Mouse (Mus musculus) limb, embryonic 11.5 days (tissue): ENCODE measurements around the gene Doc2a. TPM values are rescaled to one million over a fixed set of nuclear protein-coding genes. Genes with fewer than 3 reads are reported as not detected.
"Not testable (repeated sequence)": the region's sequence is repeated elsewhere in the genome, so short reads cannot be mapped to it uniquely, and the experiment has no call there.

Experiments
- ATAC-seq: fragments of 200-750 bp; cut with Nextera tagmentation; 2 replicates; pipeline ENCODE4 v1.8.0; 2017; ENCODE audit warnings: low read depth; ENCODE audit not compliant: insufficient number of reproducible peaks, low FRiP score, low TSS enrichment
- DNase-seq: peaks from one replicate; pipeline ENCODE4 v3.0.0-alpha.2; 2015; ENCODE audit warnings: low spot score
- H3K27ac ChIP-seq: fragments of 300-500 bp; sonication (generic); replicated peaks from 2 replicates; pipeline ENCODE4 v1.5.1; 2014; ENCODE audit warnings: low read depth, mild to moderate bottlenecking, low read length
- H3K27me3 ChIP-seq: fragments of 300-500 bp; sonication (generic); 2 replicates; pipeline ENCODE4 v1.6.1; 2014; ENCODE audit warnings: mild to moderate bottlenecking, low read length, mixed read lengths; ENCODE audit not compliant: control insufficient read depth, insufficient read depth
- H3K36me3 ChIP-seq: fragments of 300-500 bp; sonication (generic); 2 replicates; pipeline ENCODE4 v1.6.1; 2014; ENCODE audit warnings: mild to moderate bottlenecking, low read length, moderate library complexity, mixed read lengths; ENCODE audit not compliant: control insufficient read depth, insufficient read depth
- H3K4me1 ChIP-seq: fragments of 300-500 bp; sonication (generic); 2 replicates; pipeline ENCODE4 v1.6.1; 2014; ENCODE audit warnings: low read length, mixed read lengths; ENCODE audit not compliant: control insufficient read depth, insufficient read depth
- H3K4me2 ChIP-seq: fragments of 300-500 bp; sonication (generic); 2 replicates; pipeline ENCODE4 v1.6.1; 2014; ENCODE audit warnings: low read depth, mild to moderate bottlenecking, moderate library complexity; ENCODE audit not compliant: severe bottlenecking
- H3K4me3 ChIP-seq: fragments of 300-500 bp; sonication (generic); 2 replicates; pipeline ENCODE4 v1.5.1; 2014; ENCODE audit warnings: low read depth, low read length
- H3K9ac ChIP-seq: fragments of 300-500 bp; sonication (generic); 2 replicates; pipeline ENCODE4 v1.6.1; 2014; ENCODE audit warnings: mild to moderate bottlenecking, low read length
- H3K9me3 ChIP-seq: fragments of 300-500 bp; sonication (generic); 2 replicates; pipeline ENCODE4 v1.6.1; 2016; ENCODE audit warnings: low read length; ENCODE audit not compliant: control insufficient read depth
- WGBS: fragments of 180-500 bp; shearing (Covaris S2); extraction: QIAGEN DNeasy Blood & Tissue Kit; methylation state at CpG from one replicate; pipeline ENCODE4 v1.1.7; 2014; 5-methylcytosine and 5-hydroxymethylcytosine counted together
- polyA plus RNA-seq: library from polyadenylated mRNA; unstranded; fragments of >200 nt; fragmentation: Nextera tagmentation; extraction: Ambion mirVana; gene quantifications from 2 replicates; pipeline ENCODE4 v1.2.1, GENCODE M21; 2014

The Doc2a gene
- polyA plus RNA-seq, 1 experiment from 2014 or later = 1.5 TPM

- ATAC-seq = no peak
Observed at GRCm38 (mm10) chr7:126887281-126887680, 40.1 kb downstream of the Doc2a start.

GRCm38 (mm10) chr7:126888852-126889251 lies 41.6 kb downstream of the Doc2a start:
- no peaks in the 10 kb centered on the region for H3K36me3 ChIP-seq
- H3K9me3 ChIP-seq = no peaks in the 10 kb centered on the region
- no peak for DNase-seq

More at GRCm38 (mm10) chr7:126887281-126887680, 40.1 kb downstream of the Doc2a start:
- H3K4me2 ChIP-seq = no peak overlapping the region
- no peaks in the 10 kb centered on the region for H3K27me3 ChIP-seq
- no peaks in the 10 kb centered on the region for H3K9me3 ChIP-seq
- no peaks in the 10 kb centered on the region for H3K36me3 ChIP-seq
- no peak overlapping the region for H3K9ac ChIP-seq
- no peak overlapping the region for H3K4me3 ChIP-seq
- WGBS = 87% methylated on average over 5 of the region's 5 CpGs
- DNase-seq = no peak
- peaks cover 2% of the 10 kb centered on the region; the same call in 1 of the 2 replicates for H3K4me1 ChIP-seq
- H3K27ac ChIP-seq = no peak overlapping the region

GRCm38 (mm10) chr7:126896912-126897311 lies 49.7 kb downstream of the Doc2a start:
- no peaks in the 10 kb centered on the region; the same call in 1 of the 2 replicates for H3K4me1 ChIP-seq
- no peak overlapping the region for H3K27ac ChIP-seq
- H3K9ac ChIP-seq = no peak overlapping the region
- no peaks in the 10 kb centered on the region for H3K27me3 ChIP-seq
- H3K36me3 ChIP-seq = no peaks in the 10 kb centered on the region
- H3K9me3 ChIP-seq = no peaks in the 10 kb centered on the region
- no peak overlapping the region for H3K4me2 ChIP-seq
- no peak for DNase-seq
- 77% methylated on average over 5 of the region's 5 CpGs for WGBS
- no peak overlapping the region for H3K4me3 ChIP-seq
- ATAC-seq = no peak

More at GRCm38 (mm10) chr7:126888852-126889251, 41.6 kb downstream of the Doc2a start:
- Histone ChIP-seq H3K4me2 (no peak overlapping the region), H3K27ac (no peak overlapping the region), H3K9ac (no peak overlapping the region), H3K27me3 (no peaks in the 10 kb centered on the region), H3K4me3 (no peak overlapping the region), H3K4me1 (no peaks in the 10 kb centered on the region)
- 51% methylated on average over 7 of the region's 7 CpGs for WGBS
- no peak for ATAC-seq

GRCm38 (mm10) chr7:126897390-126898101 lies 50.3 kb downstream of the Doc2a start:
- Histone ChIP-seq H3K4me3 (peak overlapping the region; percentile 50), H3K9ac (peak overlapping the region; percentile 61), H3K4me1 (no peaks in the 10 kb centered on the region; the same call in 1 of the 2 replicates), H3K9me3 (no peaks in the 10 kb centered on the region), H3K27ac (no peak overlapping the region), H3K36me3 (no peaks in the 10 kb centered on the region), H3K4me2 (peak overlapping the region; percentile 62), H3K27me3 (no peaks in the 10 kb centered on the region)
- no peak for ATAC-seq
- 27% methylated on average over 16 of the region's 16 CpGs for WGBS
- no peak for DNase-seq

- peak overlapping the region; percentile 62 for H3K4me2 ChIP-seq
- no peaks in the 10 kb centered on the region for H3K36me3 ChIP-seq
- DNase-seq (peak; percentile 99), ATAC-seq (peak; percentile 87)
- H3K27me3 ChIP-seq = no peaks in the 10 kb centered on the region
- 12% methylated on average over 37 of the region's 37 CpGs for WGBS
- no peaks in the 10 kb centered on the region for H3K9me3 ChIP-seq
- peak overlapping the region; percentile 33; the same call in 1 of the 2 replicates for H3K27ac ChIP-seq
- H3K9ac ChIP-seq = peak overlapping the region; percentile 61
- H3K4me1 ChIP-seq = no peaks in the 10 kb centered on the region; the same call in 1 of the 2 replicates
- H3K4me3 ChIP-seq = peak overlapping the region; percentile 50
Observed at GRCm38 (mm10) chr7:126898102-126898990, 51.1 kb downstream of the Doc2a start.

- ATAC-seq, H3K27ac ChIP-seq: not testable (repeated sequence)
Observed at GRCm38 (mm10) chr7:126899781-126900180, 52.6 kb downstream of the Doc2a start.

More at GRCm38 (mm10) chr7:126899781-126900180, 52.6 kb downstream of the Doc2a start:
- not testable (repeated sequence) for H3K9me3 ChIP-seq, H3K36me3 ChIP-seq, H3K4me2 ChIP-seq, H3K4me1 ChIP-seq, H3K27me3 ChIP-seq, H3K4me3 ChIP-seq, H3K9ac ChIP-seq, DNase-seq
- WGBS = 91% methylated on average over 7 of the region's 9 CpGs

Other genes with a start within 250 kb of the Doc2a start
- gene Nupr1, start 216.6 kb upstream of the Doc2a start, polyA plus RNA-seq = 0.31 and 1.3 TPM in 2 replicates
- 61.9 and 65.6 TPM in 2 replicates for gene Sgf29, start 198.1 kb upstream of the Doc2a start, polyA plus RNA-seq
- gene Sult1a1, start 171.0 kb upstream of the Doc2a start, polyA plus RNA-seq = 0.23 and 0.47 TPM in 2 replicates
- 152 and 160 TPM in 2 replicates for gene Bola2, start 152.0 kb upstream of the Doc2a start, polyA plus RNA-seq
- gene Slx1b, start 151.6 kb upstream of the Doc2a start, polyA plus RNA-seq = 8.8 and 9.3 TPM in 2 replicates
- gene Coro1a, start 139.6 kb upstream of the Doc2a start, polyA plus RNA-seq = 35.9 and 37.7 TPM in 2 replicates
- gene Mapk3, start 87.8 kb upstream of the Doc2a start, polyA plus RNA-seq = 35.4 and 37.4 TPM in 2 replicates
- 1.7 and 2.4 TPM in 2 replicates for gene Gdpd3, start 81.1 kb upstream of the Doc2a start, polyA plus RNA-seq
- gene Ypel3, start 70.5 kb upstream of the Doc2a start, polyA plus RNA-seq = 97.8 and 112 TPM in 2 replicates
- gene Tbx6, start 65.9 kb upstream of the Doc2a start, polyA plus RNA-seq = 0.45 and 0.67 TPM in 2 replicates
- gene Ppp4c, start 54.9 kb upstream of the Doc2a start, polyA plus RNA-seq = 400 and 426 TPM in 2 replicates
- not detected in 2 replicates for gene Fam57b, start 49.7 kb upstream of the Doc2a start, polyA plus RNA-seq
- not detected in 2 replicates for gene 4930451I11Rik, start 15.8 kb upstream of the Doc2a start, polyA plus RNA-seq
- gene Hirip3, start 14.6 kb downstream of the Doc2a start, polyA plus RNA-seq = 25.9 and 29.4 TPM in 2 replicates
- gene Ino80e, start 15.0 kb downstream of the Doc2a start, polyA plus RNA-seq = 117 and 118 TPM in 2 replicates
- gene Taok2, start 37.3 kb downstream of the Doc2a start, polyA plus RNA-seq = 30.4 and 31.6 TPM in 2 replicates
- 14.1 and 16.5 TPM in 2 replicates for gene Tmem219, start 75.5 kb downstream of the Doc2a start, polyA plus RNA-seq
- gene Kctd13, start 81.5 kb downstream of the Doc2a start, polyA plus RNA-seq = 16.7 and 17.5 TPM in 2 replicates
- gene Asphd1, start 102.2 kb downstream of the Doc2a start, polyA plus RNA-seq = 0.32 TPM in 1 of 2 replicates, not detected in the other
- gene Sez6l2, start 103.1 kb downstream of the Doc2a start, polyA plus RNA-seq = 0.16 and 0.26 TPM in 2 replicates
- 63.7 and 68.7 TPM in 2 replicates for gene Cdipt, start 128.5 kb downstream of the Doc2a start, polyA plus RNA-seq
- 1.2 and 1.5 TPM in 2 replicates for gene Cdiptos, start 128.7 kb downstream of the Doc2a start, polyA plus RNA-seq
- 2.3 and 3.0 TPM in 2 replicates for gene Mvp, start 167.2 kb downstream of the Doc2a start, polyA plus RNA-seq
- not detected in 2 replicates for gene Pagr1b, start 169.1 kb downstream of the Doc2a start, polyA plus RNA-seq
- 59.5 and 88.7 TPM in 2 replicates for gene Pagr1a, start 169.9 kb downstream of the Doc2a start, polyA plus RNA-seq
- 26.2 and 66.8 TPM in 2 replicates for gene Gm42742, start 173.7 kb downstream of the Doc2a start, polyA plus RNA-seq
- 7.7 and 9.2 TPM in 2 replicates for gene Prrt2, start 173.8 kb downstream of the Doc2a start, polyA plus RNA-seq
- gene Maz, start 179.6 kb downstream of the Doc2a start, polyA plus RNA-seq = 84.8 TPM in 2 replicates
- 196 and 199 TPM in 2 replicates for gene Kif22, start 195.1 kb downstream of the Doc2a start, polyA plus RNA-seq
- not detected in 2 replicates for gene Zg16, start 239.9 kb downstream of the Doc2a start, polyA plus RNA-seq
- 1.7 TPM in 2 replicates for gene AI467606, start 243.9 kb downstream of the Doc2a start, polyA plus RNA-seq